Mouse (Mus musculus): ENCODE measurements at regions not wholly inside any gene's neighbourhood (a gene's known extent, or its start where the extent isn't known, plus 50 kb on each side); places are given as distances from the start of the nearest gene placed in this dataset.
A peak's percentile ranks its signal among the peaks of the same experiment; 100 is the strongest.

GRCm38 (mm10) chr11:24426995-24427883 is 349.4 kb downstream of the Bcl11a start:
- H3K36me3 ChIP-seq: no peaks in the 10 kb centered on the region
- no peak for ATAC-seq
- no peak overlapping the region for H3K9ac ChIP-seq
- H3K4me3 ChIP-seq (replicated peaks): no peak overlapping the region
- H3K4me2 ChIP-seq (replicated peaks): no peak overlapping the region
- H3K4me1 ChIP-seq (replicated peaks): no peaks in the 10 kb centered on the region
- H3K27me3 ChIP-seq (replicated peaks): no peaks in the 10 kb centered on the region
- H3K9me3 ChIP-seq: no peaks in the 10 kb centered on the region
- no peak overlapping the region for H3K27ac ChIP-seq
- 43% methylated on average over 5 of the region's 5 CpGs for WGBS

DNA sequence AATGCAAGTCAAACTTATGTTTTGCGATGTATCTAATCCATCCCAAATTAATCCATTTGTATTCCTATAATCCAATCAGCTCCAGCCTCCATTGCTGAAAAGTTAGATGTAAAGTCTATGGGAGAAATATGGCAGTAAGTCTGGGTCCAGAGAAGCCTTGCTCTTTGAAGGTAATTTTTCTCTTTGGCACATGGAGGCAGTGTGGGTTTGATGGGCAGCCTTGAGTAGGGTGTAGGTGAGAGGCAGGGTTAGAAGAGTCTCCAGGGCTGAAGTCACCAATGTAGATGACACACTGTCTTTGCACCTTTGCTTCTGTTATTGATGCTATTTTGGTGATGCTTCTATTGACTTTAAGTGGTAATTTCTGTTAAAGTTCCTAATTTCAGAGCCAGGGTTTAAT is 370.8 kb downstream of the Bcl11a start:
- H3K4me3 ChIP-seq (replicated peaks): no peak overlapping the region
- 96% methylated on average over 1 of the region's 1 CpGs for WGBS
- no peak overlapping the region for H3K27ac ChIP-seq
- no peaks in the 10 kb centered on the region for H3K9me3 ChIP-seq
- H3K27me3 ChIP-seq (replicated peaks): no peaks in the 10 kb centered on the region
- H3K4me1 ChIP-seq (replicated peaks): no peaks in the 10 kb centered on the region
- H3K36me3 ChIP-seq: no peaks in the 10 kb centered on the region
- no peak overlapping the region for H3K4me2 ChIP-seq (replicated peaks)
- H3K9ac ChIP-seq: no peak overlapping the region
- ATAC-seq: no peak

DNA sequence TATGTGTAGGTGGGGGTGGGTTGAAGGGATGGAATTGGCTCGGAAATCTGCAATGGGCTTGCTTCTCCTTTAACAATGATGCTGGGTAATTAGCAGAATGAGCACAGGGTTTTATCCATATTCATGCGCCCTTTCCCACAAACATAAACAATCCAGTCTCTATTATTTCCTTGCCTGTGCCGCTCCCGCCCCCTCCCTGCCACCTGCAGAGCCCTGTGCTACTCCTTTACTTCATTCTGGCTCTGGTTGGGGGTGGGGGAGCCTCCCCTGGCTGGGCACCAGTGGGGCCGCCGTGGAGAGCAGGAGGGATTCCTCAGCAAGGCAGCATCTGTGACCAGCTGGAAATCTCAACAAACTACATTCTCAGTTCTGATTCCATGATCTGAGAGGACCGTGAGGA is 374.4 kb downstream of the Bcl11a start:
- no peaks in the 10 kb centered on the region for H3K4me1 ChIP-seq (replicated peaks)
- no peaks in the 10 kb centered on the region for H3K27me3 ChIP-seq (replicated peaks)
- no peak overlapping the region for H3K27ac ChIP-seq
- H3K9me3 ChIP-seq: no peaks in the 10 kb centered on the region
- WGBS: 61% methylated on average over 7 of the region's 7 CpGs
- no peaks in the 10 kb centered on the region for H3K36me3 ChIP-seq
- H3K9ac ChIP-seq: no peak overlapping the region
- ATAC-seq: no peak
- H3K4me2 ChIP-seq (replicated peaks): no peak overlapping the region
- no peak overlapping the region for H3K4me3 ChIP-seq (replicated peaks)

GRCm38 (mm10) chr11:24464642-24465041 is 386.8 kb downstream of the Bcl11a start:
- 73% methylated on average over 4 of the region's 4 CpGs for WGBS
- H3K9me3 ChIP-seq: no peaks in the 10 kb centered on the region
- H3K9ac ChIP-seq: no peak overlapping the region
- H3K27ac ChIP-seq: no peak overlapping the region
- no peaks in the 10 kb centered on the region for H3K36me3 ChIP-seq
- no peaks in the 10 kb centered on the region for H3K4me1 ChIP-seq (replicated peaks)
- no peak overlapping the region for H3K4me3 ChIP-seq (replicated peaks)
- ATAC-seq: no peak
- no peak overlapping the region for H3K4me2 ChIP-seq (replicated peaks)
- H3K27me3 ChIP-seq (replicated peaks): no peaks in the 10 kb centered on the region

DNA sequence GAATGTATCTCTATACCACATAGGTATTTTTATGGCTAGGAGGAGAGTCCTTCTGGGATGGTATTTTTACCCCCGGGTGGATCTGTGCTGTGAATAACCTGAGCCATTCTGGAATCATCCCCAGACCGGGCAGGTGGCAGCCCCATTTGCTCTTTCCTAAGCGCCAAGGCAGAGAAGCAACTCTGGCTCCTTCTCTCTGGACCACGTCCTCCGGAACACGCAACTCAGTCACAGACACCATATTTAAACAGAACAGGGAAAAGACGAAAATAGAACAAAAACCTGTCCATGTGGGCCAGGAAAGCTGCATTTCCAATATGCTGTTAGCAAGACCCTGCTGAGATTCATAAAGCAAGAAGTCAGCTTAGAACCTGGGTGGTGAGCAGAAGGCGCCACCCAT is 389.6 kb downstream of the Bcl11a start:
- Histone ChIP-seq H3K9me3 (no peaks in the 10 kb centered on the region), H3K9ac (no peak overlapping the region), H3K4me2 (replicated peaks) (no peak overlapping the region), H3K27me3 (replicated peaks) (no peaks in the 10 kb centered on the region), H3K4me1 (replicated peaks) (no peaks in the 10 kb centered on the region), H3K36me3 (no peaks in the 10 kb centered on the region), H3K4me3 (replicated peaks) (no peak overlapping the region), H3K27ac (no peak overlapping the region)
- ATAC-seq: no peak
- WGBS: 91% methylated on average over 8 of the region's 8 CpGs

DNA sequence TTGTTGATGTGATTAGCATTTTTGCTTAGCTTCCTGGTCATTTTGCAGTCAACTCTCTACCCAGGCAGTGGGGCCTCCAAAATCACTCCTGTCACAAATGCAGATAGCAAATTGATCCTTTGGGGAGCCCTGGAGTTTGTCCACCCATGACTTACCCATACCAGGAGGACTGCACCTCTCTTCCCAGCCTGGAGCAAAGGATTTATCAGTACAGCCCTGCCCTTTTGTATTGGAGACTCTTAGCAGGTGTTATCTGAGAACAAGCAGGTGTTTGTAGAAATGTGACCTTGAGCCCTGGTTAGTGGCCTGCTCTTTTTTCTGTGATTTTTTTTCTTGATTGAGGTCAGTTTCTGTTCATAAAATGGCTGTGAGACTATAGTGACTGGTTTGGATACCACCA is 392.6 kb downstream of the Bcl11a start:
- Histone ChIP-seq H3K4me3 (replicated peaks) (no peak overlapping the region), H3K36me3 (no peaks in the 10 kb centered on the region), H3K27ac (0 out of 2 replicates have a peak overlapping the region, but pooled peaks have one; percentile 46), H3K9me3 (no peaks in the 10 kb centered on the region), H3K4me1 (replicated peaks) (no peaks in the 10 kb centered on the region), H3K9ac (no peak overlapping the region), H3K27me3 (replicated peaks) (no peaks in the 10 kb centered on the region), H3K4me2 (replicated peaks) (no peak overlapping the region)
- ATAC-seq: peak; percentile 75

- peak; percentile 94 for ATAC-seq
Measured at GRCm38 (mm10) chr11:24472617-24473367, 394.9 kb downstream of the Bcl11a start.

GRCm38 (mm10) chr11:24473368-24474010 is 395.6 kb downstream of the Bcl11a start:
- H3K27me3 ChIP-seq (replicated peaks): no peaks in the 10 kb centered on the region
- H3K4me3 ChIP-seq (replicated peaks): no peak overlapping the region
- no peaks in the 10 kb centered on the region for H3K9me3 ChIP-seq
- H3K4me2 ChIP-seq (replicated peaks): peak overlapping the region; percentile 29; the same call in 1 of the 2 replicates
- no peak overlapping the region for H3K9ac ChIP-seq
- ATAC-seq: peak; percentile 34
- WGBS: 35% methylated on average over 7 of the region's 7 CpGs
- H3K36me3 ChIP-seq: no peaks in the 10 kb centered on the region
- H3K4me1 ChIP-seq (replicated peaks): no peaks in the 10 kb centered on the region
- H3K27ac ChIP-seq: peak overlapping the region; percentile 61

More at GRCm38 (mm10) chr11:24472617-24473367, 394.9 kb downstream of the Bcl11a start:
- WGBS: 56% methylated on average over 8 of the region's 8 CpGs
- Histone ChIP-seq H3K9me3 (no peaks in the 10 kb centered on the region), H3K9ac (no peak overlapping the region), H3K4me1 (replicated peaks) (no peaks in the 10 kb centered on the region), H3K4me2 (replicated peaks) (peak overlapping the region; percentile 24; the same call in 1 of the 2 replicates), H3K27me3 (replicated peaks) (no peaks in the 10 kb centered on the region), H3K27ac (peak overlapping the region; percentile 61; the same call in 1 of the 2 replicates), H3K36me3 (no peaks in the 10 kb centered on the region), H3K4me3 (replicated peaks) (no peak overlapping the region)

GRCm38 (mm10) chr11:24502722-24503424 is 425.0 kb downstream of the Bcl11a start:
- Histone ChIP-seq H3K9ac (no peak overlapping the region), H3K36me3 (no peaks in the 10 kb centered on the region), H3K9me3 (no peaks in the 10 kb centered on the region), H3K4me3 (replicated peaks) (no peak overlapping the region), H3K4me2 (replicated peaks) (no peak overlapping the region), H3K4me1 (replicated peaks) (no peaks in the 10 kb centered on the region), H3K27ac (no peak overlapping the region), H3K27me3 (replicated peaks) (no peaks in the 10 kb centered on the region)
- peak; percentile 39; the same call in 1 of the 2 replicates for ATAC-seq
- WGBS: 44% methylated on average over 11 of the region's 11 CpGs

DNA sequence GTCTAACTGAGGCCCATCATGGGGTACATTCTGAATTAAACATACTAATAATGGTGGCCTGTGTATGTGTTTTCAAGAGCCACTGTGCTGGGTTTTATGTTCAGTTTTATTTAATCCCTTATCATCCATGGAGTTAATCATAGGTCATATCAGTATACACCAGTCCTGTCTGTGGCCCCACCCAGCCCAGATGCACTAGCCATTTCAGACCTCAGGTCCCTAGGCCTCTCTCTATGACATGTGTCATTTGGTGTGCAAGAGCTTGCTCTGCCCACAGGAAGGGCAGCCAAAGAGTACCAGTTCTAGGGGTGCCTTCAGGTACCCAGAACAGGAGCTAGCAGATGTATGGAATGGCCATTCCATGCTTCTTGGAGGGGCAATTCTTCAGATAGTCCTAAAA is 437.7 kb downstream of the Bcl11a start:
- Histone ChIP-seq H3K4me3 (replicated peaks) (no peak overlapping the region), H3K27me3 (replicated peaks) (no peaks in the 10 kb centered on the region), H3K9me3 (no peaks in the 10 kb centered on the region), H3K4me1 (replicated peaks) (no peaks in the 10 kb centered on the region), H3K36me3 (no peaks in the 10 kb centered on the region), H3K27ac (no peak overlapping the region), H3K4me2 (replicated peaks) (no peak overlapping the region), H3K9ac (no peak overlapping the region)
- no peak for ATAC-seq

DNA sequence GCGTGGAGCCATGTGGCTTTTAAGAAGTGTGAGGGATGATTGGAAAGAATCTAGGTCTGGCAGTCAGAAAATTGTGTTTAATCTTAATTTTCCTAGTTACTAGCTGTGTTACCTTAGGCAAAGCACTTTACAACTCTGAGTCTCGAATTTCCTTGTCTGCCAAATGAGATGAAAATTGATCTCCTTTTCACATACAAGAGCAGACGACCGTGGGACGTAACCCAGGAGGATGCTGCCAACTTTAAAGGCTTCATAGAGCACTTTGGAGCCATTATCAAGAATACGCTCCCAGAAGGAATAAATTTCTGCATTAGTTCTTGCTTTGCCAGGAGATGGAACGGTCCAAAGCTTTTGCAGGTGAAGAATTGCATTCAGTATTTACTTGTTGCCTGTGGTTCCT is 457.6 kb downstream of the Bcl11a start:
- no peaks in the 10 kb centered on the region for H3K27me3 ChIP-seq (replicated peaks)
- H3K4me1 ChIP-seq (replicated peaks): no peaks in the 10 kb centered on the region
- no peak overlapping the region for H3K27ac ChIP-seq
- no peak overlapping the region for H3K9ac ChIP-seq
- 70% methylated on average over 7 of the region's 7 CpGs for WGBS
- H3K4me2 ChIP-seq (replicated peaks): no peak overlapping the region
- no peaks in the 10 kb centered on the region for H3K9me3 ChIP-seq
- H3K4me3 ChIP-seq (replicated peaks): no peak overlapping the region
- no peak for ATAC-seq
- no peaks in the 10 kb centered on the region for H3K36me3 ChIP-seq

- H3K4me3 ChIP-seq (replicated peaks): no peak overlapping the region
- H3K9me3 ChIP-seq: no peaks in the 10 kb centered on the region
- H3K27me3 ChIP-seq (replicated peaks): no peaks in the 10 kb centered on the region
- no peak overlapping the region for H3K9ac ChIP-seq
- no peaks in the 10 kb centered on the region for H3K36me3 ChIP-seq
- H3K4me2 ChIP-seq (replicated peaks): no peak overlapping the region
- no peak for ATAC-seq
- H3K4me1 ChIP-seq (replicated peaks): no peaks in the 10 kb centered on the region
- H3K27ac ChIP-seq: no peak overlapping the region
Measured at GRCm38 (mm10) chr11:24537721-24538120, 459.9 kb downstream of the Bcl11a start.

Data from intestine, embryonic 15.5 days (tissue).